Mouse (Mus musculus) myocyte (in vitro differentiated cells): ENCODE measurements at regions not wholly inside any gene's neighbourhood (a gene's known extent, or its start where the extent isn't known, plus 50 kb on each side); places are given as distances from the start of the nearest gene placed in this dataset.

Experiments
- H3K27me3 ChIP-seq: one replicate; pipeline ENCODE4 v1.6.1; 2011; ENCODE audit not compliant: control insufficient read depth, insufficient read depth, insufficient read length
- H3K36me3 ChIP-seq: one replicate; pipeline ENCODE4 v1.6.1; 2011; ENCODE audit not compliant: control insufficient read depth, insufficient read depth
- H3K4me2 ChIP-seq: one replicate; pipeline ENCODE4 v1.6.1; 2011; ENCODE audit warnings: low read depth, control low read depth
- H3K4me3 ChIP-seq: one replicate; pipeline ENCODE4 v1.5.1; 2011; ENCODE audit warnings: mild to moderate bottlenecking, control low read depth, moderate library complexity
- H3K79me2 ChIP-seq: one replicate; pipeline ENCODE4 v1.6.1; 2011; ENCODE audit not compliant: control insufficient read depth, insufficient read depth
- H3ac ChIP-seq: one replicate; pipeline ENCODE4 v1.6.1; 2011; ENCODE audit not compliant: control insufficient read depth, insufficient read length
- CEBPB ChIP-seq: IDR thresholded peaks from 2 replicates; pipeline ENCODE4 v1.6.1; 2011; ENCODE audit warnings: mild to moderate bottlenecking, moderate library complexity; ENCODE audit not compliant: poor library complexity, insufficient read depth, severe bottlenecking
- E2F4 ChIP-seq: IDR thresholded peaks from one replicate; pipeline ENCODE4 v1.6.1; 2011; ENCODE audit warnings: mild to moderate bottlenecking, control low read depth, moderate library complexity; ENCODE audit not compliant: insufficient read depth
- MAX ChIP-seq: IDR thresholded peaks from one replicate; pipeline ENCODE4 v1.6.1; 2011; ENCODE audit warnings: low read depth, mild to moderate bottlenecking, control low read depth
- MYOD1 ChIP-seq, 3 experiments: IDR thresholded peaks; one replicate each; pipeline ENCODE4 v1.6.1; 2011; ENCODE audit warnings: control low read depth in 2 of 3, low read depth in 2 of 3, mild to moderate bottlenecking in 2 of 3, moderate library complexity in 1 of 3; ENCODE audit not compliant: insufficient read length in 2 of 3, control insufficient read depth in 1 of 3
- MYOG ChIP-seq, 3 experiments: IDR thresholded peaks; one replicate each; pipeline ENCODE4 v1.6.1; 2011; ENCODE audit warnings: control low read depth in 2 of 3, low read depth in 2 of 3, mild to moderate bottlenecking in 2 of 3; ENCODE audit not compliant: insufficient read length in 2 of 3, control insufficient read depth in 1 of 3, insufficient read depth in 1 of 3
- POLR2A ChIP-seq: IDR thresholded peaks from one replicate; pipeline ENCODE4 v1.6.1; 2011; ENCODE audit warnings: low read depth, mild to moderate bottlenecking, control low read depth, moderate library complexity; ENCODE audit not compliant: insufficient read length
- POLR2AphosphoS2 ChIP-seq: IDR thresholded peaks from one replicate; pipeline ENCODE4 v1.6.1; 2011; ENCODE audit warnings: low read depth, control low read depth; ENCODE audit not compliant: insufficient read length
- REST ChIP-seq: IDR thresholded peaks from one replicate; pipeline ENCODE4 v1.6.1; 2011; ENCODE audit warnings: mild to moderate bottlenecking, control low read depth, moderate library complexity; ENCODE audit not compliant: insufficient read depth, insufficient read length
- SRF ChIP-seq: IDR thresholded peaks from one replicate; pipeline ENCODE4 v1.6.1; 2011; ENCODE audit warnings: low read depth; ENCODE audit not compliant: control insufficient read depth, insufficient read length
- TCF12 ChIP-seq: IDR thresholded peaks from one replicate; pipeline ENCODE4 v1.6.1; 2011; ENCODE audit warnings: mild to moderate bottlenecking, control low read depth; ENCODE audit not compliant: poor library complexity, insufficient read depth, severe bottlenecking
- TCF3 ChIP-seq: IDR thresholded peaks from one replicate; pipeline ENCODE4 v1.6.1; 2011; ENCODE audit warnings: low read depth, control low read depth; ENCODE audit not compliant: insufficient read length
- USF1 ChIP-seq: IDR thresholded peaks from one replicate; pipeline ENCODE4 v1.6.1; 2011; ENCODE audit warnings: low read depth, mild to moderate bottlenecking, control low read depth, moderate library complexity

- no peaks in the 10 kb centered on the region for H3K36me3 ChIP-seq
- H3K4me3 ChIP-seq: no peak overlapping the region
- TF ChIP-seq TCF12 (no peak), CEBPB (no peak), MYOG (IDR thresholded peaks at IDR 0.05; ENCODE audit: control insufficient read depth in 1 of 3, insufficient read depth in 1 of 3, insufficient read length in 2 of 3, low read depth in 2 of 3) (no peak), SRF (no peak), TCF3 (no peak), POLR2A (no peak), POLR2AphosphoS2 (no peak), REST (no peak), MAX (no peak), MYOD1 (IDR thresholded peaks at IDR 0.05; ENCODE audit: control insufficient read depth in 1 of 3, insufficient read length in 2 of 3, low read depth in 2 of 3) (no peak), USF1 (no peak), E2F4 (no peak)
- no peak overlapping the region for H3ac ChIP-seq
- H3K27me3 ChIP-seq: no peaks in the 10 kb centered on the region
- H3K79me2 ChIP-seq: no peaks in the 10 kb centered on the region
- H3K4me2 ChIP-seq: no peak overlapping the region
These were observed 469.1 kb downstream of the Glrx3 start for GRCm38 (mm10) chr7:137906424-137907060.

- H3K79me2 ChIP-seq: no peaks in the 10 kb centered on the region
- H3K4me3 ChIP-seq: no peak overlapping the region
- TF ChIP-seq E2F4: no peak
- TF ChIP-seq MYOD1 (IDR thresholded peaks at IDR 0.05; ENCODE audit: control insufficient read depth in 1 of 3, insufficient read length in 2 of 3, low read depth in 2 of 3): no peak
- no peak for TF ChIP-seq TCF12
- TF ChIP-seq POLR2AphosphoS2: no peak
- no peak for TF ChIP-seq REST
- TF ChIP-seq SRF: no peak
- no peak for TF ChIP-seq CEBPB
- TF ChIP-seq MYOG (IDR thresholded peaks at IDR 0.05; ENCODE audit: control insufficient read depth in 1 of 3, insufficient read depth in 1 of 3, insufficient read length in 2 of 3, low read depth in 2 of 3): no peak
- no peak for TF ChIP-seq POLR2A
- TF ChIP-seq USF1: no peak
- TF ChIP-seq MAX: no peak
- no peak for TF ChIP-seq TCF3
- no peak overlapping the region for H3ac ChIP-seq
- H3K36me3 ChIP-seq: no peaks in the 10 kb centered on the region
- no peak overlapping the region for H3K4me2 ChIP-seq
- H3K27me3 ChIP-seq: no peaks in the 10 kb centered on the region
These were observed 472.0 kb downstream of the Glrx3 start for GRCm38 (mm10) chr7:137909456-137909855.

GRCm38 (mm10) chr7:137913551-137914105 lies 476.2 kb downstream of the Glrx3 start:
- no peak overlapping the region for H3ac ChIP-seq
- H3K36me3 ChIP-seq: no peaks in the 10 kb centered on the region
- H3K79me2 ChIP-seq: no peaks in the 10 kb centered on the region
- no peak overlapping the region for H3K4me3 ChIP-seq
- no peak overlapping the region for H3K4me2 ChIP-seq
- no peaks in the 10 kb centered on the region for H3K27me3 ChIP-seq
- no peak for TF ChIP-seq SRF
- TF ChIP-seq POLR2A: no peak
- TF ChIP-seq MAX: no peak
- no peak for TF ChIP-seq USF1
- TF ChIP-seq TCF3: no peak
- no peak for TF ChIP-seq TCF12

GRCm38 (mm10) chr7:137914506-137914905 lies 477.1 kb downstream of the Glrx3 start:
- no peaks in the 10 kb centered on the region for H3K79me2 ChIP-seq
- no peak overlapping the region for H3K4me2 ChIP-seq
- no peaks in the 10 kb centered on the region for H3K36me3 ChIP-seq
- no peak overlapping the region for H3K4me3 ChIP-seq
- H3ac ChIP-seq: no peak overlapping the region
- TF ChIP-seq MAX (no peak), POLR2A (no peak), MYOD1 (IDR thresholded peaks at IDR 0.05; ENCODE audit: control insufficient read depth in 1 of 3, insufficient read length in 2 of 3, low read depth in 2 of 3) (no peak), E2F4 (no peak), USF1 (no peak), MYOG (IDR thresholded peaks at IDR 0.05; ENCODE audit: control insufficient read depth in 1 of 3, insufficient read depth in 1 of 3, insufficient read length in 2 of 3, low read depth in 2 of 3) (no peak), SRF (no peak), POLR2AphosphoS2 (no peak), CEBPB (no peak), TCF12 (no peak), REST (no peak), TCF3 (no peak)
- H3K27me3 ChIP-seq: no peaks in the 10 kb centered on the region

- no peaks in the 10 kb centered on the region for H3K36me3 ChIP-seq
These were observed 478.9 kb downstream of the Glrx3 start for GRCm38 (mm10) chr7:137916351-137916750.

More at GRCm38 (mm10) chr7:137916351-137916750, 478.9 kb downstream of the Glrx3 start:
- H3K79me2 ChIP-seq: no peaks in the 10 kb centered on the region
- no peak overlapping the region for H3K4me3 ChIP-seq
- H3ac ChIP-seq: no peak overlapping the region
- TF ChIP-seq USF1 (no peak), TCF12 (no peak), MYOD1 (IDR thresholded peaks at IDR 0.05; ENCODE audit: control insufficient read depth in 1 of 3, insufficient read length in 2 of 3, low read depth in 2 of 3) (no peak), MAX (no peak), SRF (no peak), MYOG (IDR thresholded peaks at IDR 0.05; ENCODE audit: control insufficient read depth in 1 of 3, insufficient read depth in 1 of 3, insufficient read length in 2 of 3, low read depth in 2 of 3) (no peak), REST (no peak)
- H3K27me3 ChIP-seq: no peaks in the 10 kb centered on the region
- no peak overlapping the region for H3K4me2 ChIP-seq
